Mouse (Mus musculus) cortical plate, adult 2 months (tissue): ENCODE measurements at regions not wholly inside any gene's neighbourhood (a gene's known extent, or its start where the extent isn't known, plus 50 kb on each side); places are given as distances from the start of the nearest gene placed in this dataset.
"Not testable (repeated sequence)": the region's sequence is repeated elsewhere in the genome, so short reads cannot be mapped to it uniquely, and the experiment has no call there.

Experiments used
- H3K27ac ChIP-seq: fragments of 200-500 bp; 2 replicates; pipeline ENCODE4 v1.5.1; 2012; ENCODE audit warnings: low read length, control low read depth, inconsistent platforms; ENCODE audit not compliant: insufficient read depth
- H3K4me1 ChIP-seq: fragments of 200-500 bp; 2 replicates; pipeline ENCODE4 v1.6.1; 2011; ENCODE audit warnings: low read length; ENCODE audit not compliant: control insufficient read depth, insufficient read depth
- H3K4me3 ChIP-seq: fragments of 200-500 bp; 2 replicates; pipeline ENCODE4 v1.5.1; 2011; ENCODE audit warnings: mild to moderate bottlenecking, low read length, control low read depth; ENCODE audit not compliant: insufficient read depth
- CTCF ChIP-seq: fragments of 200-500 bp; IDR thresholded peaks from 2 replicates; pipeline ENCODE4 v1.5.1; 2011; ENCODE audit warnings: mild to moderate bottlenecking, control low read depth, low read length; ENCODE audit not compliant: insufficient read depth; ENCODE audit errors: extremely low read depth
- POLR2A ChIP-seq: fragments of 200-500 bp; IDR thresholded peaks from 2 replicates; pipeline ENCODE4 v1.6.1; 2011; ENCODE audit warnings: mild to moderate bottlenecking, low read length, control low read depth; ENCODE audit not compliant: insufficient read depth; ENCODE audit errors: extremely low read depth

DNA sequence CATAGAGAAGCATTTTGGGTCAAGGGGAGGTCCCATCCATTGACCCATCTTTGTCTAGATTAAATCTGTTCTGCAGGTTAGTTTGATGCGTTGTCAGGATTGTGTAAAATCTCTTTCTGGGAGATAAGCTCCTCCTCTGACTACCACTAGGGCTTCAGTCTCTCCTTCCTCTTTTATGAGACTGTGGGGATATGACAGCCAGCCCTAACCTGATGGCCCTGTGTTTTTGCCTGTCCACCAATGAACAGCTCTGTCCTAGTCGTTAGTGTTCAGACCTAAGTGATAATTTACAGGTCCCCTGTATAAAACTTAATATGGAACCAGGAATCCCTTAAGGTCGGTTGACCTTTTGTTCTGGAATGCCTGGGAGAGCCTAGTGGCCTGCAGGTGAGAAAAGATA, 140.9 kb upstream of the Teddm2 start:
- no peak for TF ChIP-seq POLR2A
- no peak for TF ChIP-seq CTCF
- H3K4me1 ChIP-seq, result no peaks in the 10 kb centered on the region
- no peak overlapping the region for H3K4me3 ChIP-seq
- no peak overlapping the region for H3K27ac ChIP-seq

DNA sequence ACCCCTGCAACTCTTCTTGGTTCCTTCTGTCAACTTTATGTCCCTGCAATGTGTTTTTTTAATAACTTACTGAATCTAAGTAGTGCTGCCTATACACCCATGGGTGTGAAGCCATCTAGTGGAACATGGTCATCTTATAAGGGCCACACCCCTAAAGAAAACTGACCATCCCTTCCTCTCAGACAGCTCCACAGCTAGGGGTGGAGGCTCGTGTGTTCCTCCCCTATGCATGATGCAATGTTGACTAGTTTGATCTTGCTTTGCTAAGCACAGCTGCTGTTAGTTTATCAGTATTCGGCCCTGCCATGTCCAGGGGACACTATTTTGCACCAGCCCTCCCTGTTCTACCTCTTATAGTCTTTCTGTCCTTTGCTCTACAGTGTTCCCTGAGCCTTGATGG, 142.9 kb upstream of the Teddm2 start:
- H3K27ac ChIP-seq, result no peak overlapping the region
- no peak overlapping the region for H3K4me3 ChIP-seq
- no peak for TF ChIP-seq CTCF
- TF ChIP-seq POLR2A, result no peak
- no peaks in the 10 kb centered on the region for H3K4me1 ChIP-seq

DNA sequence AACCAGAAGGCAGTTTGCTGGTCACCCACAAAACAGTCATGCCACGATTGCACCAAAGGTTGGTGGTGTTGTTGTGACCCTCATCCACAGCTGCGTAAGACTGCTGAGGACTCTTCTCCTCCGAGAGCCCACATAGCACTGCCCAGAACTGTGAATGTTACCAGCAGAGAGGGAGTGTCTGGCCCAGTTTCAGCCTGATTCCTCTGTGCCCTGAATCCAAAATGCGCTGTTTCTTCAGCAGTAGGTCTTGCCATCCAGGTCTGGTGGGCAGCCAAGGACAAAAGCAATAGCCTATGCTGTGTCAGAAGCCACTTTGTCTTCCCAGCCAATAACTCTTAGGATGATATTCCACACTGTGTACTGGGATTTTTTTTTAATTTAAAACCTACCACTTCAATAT, 144.7 kb upstream of the Teddm2 start:
- peak; percentile 41; the same call in 1 of the 2 replicates for TF ChIP-seq POLR2A
- TF ChIP-seq CTCF, result no peak
- Histone ChIP-seq H3K4me3 (no peak overlapping the region), H3K27ac (no peak overlapping the region), H3K4me1 (no peaks in the 10 kb centered on the region)

DNA sequence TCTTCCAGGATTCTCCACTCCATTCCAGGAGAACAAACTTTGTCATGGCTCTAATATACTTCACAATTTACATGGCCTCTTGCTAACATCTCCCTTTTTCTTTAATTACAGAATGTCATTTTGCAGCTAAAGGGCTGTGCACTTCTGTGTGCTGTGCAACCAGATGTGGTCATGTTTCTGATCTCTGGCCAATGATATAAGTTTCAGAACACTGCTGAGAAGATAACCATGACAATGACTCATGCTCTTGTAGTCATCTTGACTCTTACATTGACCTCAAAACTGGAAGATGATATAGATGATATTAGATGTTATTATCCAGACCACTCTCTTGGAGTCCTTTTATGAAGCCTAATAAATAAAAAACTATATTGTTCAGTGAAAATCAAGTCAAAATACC, 145.9 kb upstream of the Teddm2 start:
- no peak overlapping the region for H3K4me3 ChIP-seq
- H3K27ac ChIP-seq, result no peak overlapping the region
- no peak for TF ChIP-seq POLR2A
- TF ChIP-seq CTCF, result no peak
- no peaks in the 10 kb centered on the region for H3K4me1 ChIP-seq

DNA sequence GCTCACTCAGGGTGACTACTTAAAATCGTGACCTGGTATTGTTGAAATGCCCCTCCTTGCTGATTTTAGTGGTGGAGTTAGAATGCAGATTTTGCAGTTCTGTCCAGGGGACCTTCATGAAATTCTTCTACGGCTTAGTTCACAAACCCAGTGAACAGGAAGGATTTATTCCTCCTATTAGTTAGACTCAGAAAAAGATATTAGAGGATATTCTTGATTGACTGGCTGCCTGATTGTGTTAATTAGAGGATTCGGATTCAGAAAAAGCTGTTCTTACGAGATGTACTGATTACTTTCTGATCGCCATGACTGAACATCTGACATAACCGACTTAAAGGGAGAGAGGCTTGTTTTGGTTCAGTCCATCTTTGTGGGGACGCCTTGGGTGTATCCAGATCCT, 147.3 kb upstream of the Zfp648 start:
- Histone ChIP-seq H3K4me3 (no peak overlapping the region), H3K27ac (no peak overlapping the region), H3K4me1 (no peaks in the 10 kb centered on the region)
- TF ChIP-seq POLR2A, result no peak
- TF ChIP-seq CTCF, result no peak

DNA sequence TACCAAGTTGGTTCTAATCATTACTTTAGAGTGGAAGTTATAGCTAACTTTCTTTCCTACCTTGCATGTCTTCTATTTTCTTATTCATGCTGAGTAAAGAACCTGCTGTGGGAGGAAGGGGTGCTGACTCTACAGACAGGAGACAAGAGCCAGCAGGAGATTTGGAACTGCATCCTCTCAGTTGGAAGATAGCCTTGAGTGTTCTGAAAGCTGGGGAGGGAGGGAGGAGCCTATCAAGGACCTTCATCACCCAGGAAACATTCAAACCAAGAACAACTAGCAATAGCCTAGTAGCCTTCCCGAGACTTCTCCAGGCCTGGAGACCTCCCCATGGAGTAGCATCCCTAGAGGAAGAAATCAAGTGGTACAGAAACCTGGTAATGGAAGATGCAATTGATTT, 146.1 kb upstream of the Zfp648 start:
- no peak for TF ChIP-seq POLR2A
- no peak for TF ChIP-seq CTCF
- no peaks in the 10 kb centered on the region for H3K4me1 ChIP-seq
- H3K4me3 ChIP-seq, result no peak overlapping the region
- H3K27ac ChIP-seq, result no peak overlapping the region

DNA sequence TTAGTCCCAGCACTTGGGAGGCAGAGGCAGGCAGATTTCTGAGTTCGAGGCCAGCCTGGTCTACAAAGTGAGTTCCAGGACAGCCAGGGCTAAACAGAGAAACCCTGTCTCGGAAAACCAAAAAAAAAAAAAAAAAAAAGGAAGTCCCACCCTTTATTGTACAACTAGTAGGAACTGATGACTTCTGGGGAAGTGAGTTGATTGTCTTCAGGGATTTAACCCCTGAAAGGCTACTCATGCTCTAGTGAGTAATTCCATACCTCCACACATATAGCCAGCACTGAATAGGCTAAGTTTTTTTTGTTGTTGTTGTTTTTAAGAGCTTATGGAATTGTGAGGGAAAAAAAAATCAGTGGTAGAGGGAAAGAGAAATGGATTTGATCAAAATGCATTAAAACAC, 139.6 kb upstream of the Zfp648 start:
- not testable (repeated sequence) for H3K27ac ChIP-seq, H3K4me3 ChIP-seq, H3K4me1 ChIP-seq

DNA sequence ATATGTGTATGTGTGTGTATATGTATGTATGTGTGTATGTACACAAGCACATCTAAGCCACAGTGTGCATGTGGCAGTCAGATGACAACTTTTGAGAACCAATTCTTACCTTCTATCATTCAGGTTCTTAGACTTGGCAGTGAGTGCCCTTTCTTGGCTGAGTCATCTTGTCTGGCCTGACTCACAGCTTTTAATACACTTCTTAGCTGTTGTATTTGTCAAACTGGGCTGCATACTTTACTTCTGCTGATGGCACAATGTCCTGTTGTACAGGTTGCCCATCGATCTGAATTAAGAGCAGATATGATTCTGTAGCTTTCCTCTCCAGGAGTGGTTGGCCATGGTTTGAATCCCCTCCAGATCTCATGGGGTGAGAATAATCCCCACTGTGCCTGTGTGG, 139.1 kb upstream of the Zfp648 start:
- H3K27ac ChIP-seq, result no peak overlapping the region

DNA sequence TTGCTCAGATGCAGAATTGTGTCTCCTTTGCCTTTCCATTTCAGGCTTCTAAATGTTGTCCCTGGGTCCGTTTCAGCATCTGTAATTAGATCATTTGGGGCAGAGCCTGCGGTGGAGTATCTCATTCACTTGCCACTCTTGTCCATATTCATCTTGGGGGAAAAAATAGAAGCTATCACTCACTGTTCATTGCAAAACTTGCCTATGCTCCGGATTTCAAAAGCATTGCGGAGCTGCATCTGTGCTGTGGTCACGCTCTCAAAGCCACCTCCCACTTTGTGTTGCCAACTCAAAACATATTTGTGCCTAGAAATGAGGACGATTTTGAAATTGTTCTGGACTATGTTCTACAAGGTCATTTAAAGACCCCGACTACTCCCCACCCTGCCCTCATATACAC, 138.3 kb upstream of the Zfp648 start:
- Histone ChIP-seq H3K4me3 (no peak overlapping the region), H3K27ac (no peak overlapping the region), H3K4me1 (no peaks in the 10 kb centered on the region)
- no peak for TF ChIP-seq CTCF
- TF ChIP-seq POLR2A, result no peak

More for the DNA sequence above, 139.1 kb upstream of the Zfp648 start:
- Histone ChIP-seq H3K4me1 (no peaks in the 10 kb centered on the region), H3K4me3 (no peak overlapping the region)
- TF ChIP-seq POLR2A (no peak), CTCF (no peak)

DNA sequence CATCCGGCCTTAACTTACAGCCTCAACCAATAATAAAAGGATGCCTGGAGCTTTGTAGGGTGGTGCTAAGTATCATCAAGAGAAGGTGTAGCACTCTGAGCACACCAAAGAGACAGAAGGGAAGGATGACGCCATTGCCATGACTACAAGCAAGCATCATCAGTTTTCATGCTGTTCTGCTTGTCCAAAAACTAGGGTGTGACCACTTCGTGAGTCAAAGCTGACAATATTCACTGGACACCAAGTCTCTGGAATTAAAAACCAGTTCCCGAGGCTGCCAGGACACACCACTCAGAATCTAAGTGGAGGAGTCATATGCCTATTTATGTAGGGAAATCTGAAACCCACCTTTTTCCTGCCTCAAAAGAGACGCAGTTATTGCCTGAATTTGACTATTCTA, 136.4 kb upstream of the Zfp648 start:
- Histone ChIP-seq H3K4me1 (no peaks in the 10 kb centered on the region), H3K27ac (no peak overlapping the region), H3K4me3 (no peak overlapping the region)
- no peak for TF ChIP-seq POLR2A
- no peak for TF ChIP-seq CTCF

DNA sequence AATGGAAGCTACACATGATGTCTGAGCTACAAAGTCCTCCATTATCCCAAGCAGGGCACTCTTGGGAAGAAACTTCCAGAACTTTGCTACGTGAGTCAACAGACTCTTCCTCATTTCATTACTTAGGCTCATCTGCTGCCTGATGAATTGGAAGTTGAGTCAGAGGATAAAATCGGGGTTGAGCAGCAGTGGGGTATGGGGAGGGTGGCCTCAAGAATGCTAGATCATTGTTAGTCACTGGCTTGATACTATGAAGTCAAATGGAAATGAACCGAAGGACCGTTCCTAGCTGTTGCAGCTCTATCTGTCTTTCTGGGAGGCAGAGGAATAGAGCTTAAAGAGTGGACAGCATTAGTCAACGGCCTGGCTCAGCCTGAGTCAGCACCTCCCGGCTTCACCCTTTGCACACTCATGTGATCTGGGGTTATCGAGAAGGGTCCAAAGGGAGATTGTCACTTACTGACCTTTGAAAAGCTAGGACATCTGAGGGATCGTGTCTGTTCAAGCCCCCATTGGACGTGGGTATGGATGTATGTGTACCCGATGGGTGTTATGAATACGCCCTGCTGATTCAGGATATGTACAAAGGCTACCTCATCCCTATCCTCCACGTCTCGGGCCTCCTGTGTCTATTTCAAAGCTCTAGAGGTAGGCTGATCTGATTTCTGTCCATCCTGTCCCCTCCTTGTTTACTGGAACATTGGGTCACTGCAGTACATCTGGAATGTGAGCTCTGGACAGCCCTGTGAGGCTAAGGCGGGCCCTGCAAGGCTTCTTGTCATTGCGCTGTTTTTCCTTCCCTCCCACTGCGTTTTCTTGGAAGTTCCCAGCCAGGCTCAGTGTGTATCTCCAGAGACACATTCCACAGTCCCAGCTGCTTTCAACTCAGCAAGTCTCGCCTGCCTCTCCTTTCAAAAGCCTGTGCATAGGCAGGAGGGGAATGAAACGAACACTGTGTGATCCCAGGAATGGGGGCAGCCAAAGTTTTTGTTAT, 135.4 kb upstream of the Zfp648 start:
- no peak for TF ChIP-seq CTCF
- TF ChIP-seq POLR2A, result no peak
- H3K27ac ChIP-seq, result no peak overlapping the region
- no peaks in the 10 kb centered on the region for H3K4me1 ChIP-seq
- H3K4me3 ChIP-seq, result no peak overlapping the region

DNA sequence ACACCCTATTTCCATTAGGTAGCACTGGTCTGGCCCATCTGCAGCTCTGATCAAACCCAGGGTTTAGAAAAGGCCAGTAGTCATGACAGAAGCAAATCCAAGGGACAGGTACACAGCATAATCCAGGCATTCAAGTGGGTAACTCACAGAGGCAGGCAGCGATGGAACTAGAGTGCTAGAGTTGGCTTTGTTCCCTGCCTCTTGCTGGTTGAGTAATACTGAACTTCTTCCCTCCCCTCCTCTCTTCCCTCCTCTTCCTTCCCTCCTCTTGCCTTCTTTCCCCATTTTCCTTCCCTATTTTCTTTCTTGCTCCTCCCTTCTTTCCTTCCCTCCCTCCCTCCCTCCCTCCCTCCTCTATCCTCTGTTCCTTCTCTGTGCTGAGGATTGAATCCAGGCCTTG, 133.1 kb upstream of the Zfp648 start:
- Histone ChIP-seq H3K4me3 (no peak overlapping the region), H3K27ac (no peak overlapping the region), H3K4me1 (no peaks in the 10 kb centered on the region)
- TF ChIP-seq CTCF (no peak), POLR2A (no peak)
